Mouse (Mus musculus): ENCODE results near the gene Slc22a21. TPM values are rescaled to one million over a fixed set of nuclear protein-coding genes. Genes with fewer than 3 reads are reported as not detected.

The Slc22a21 gene
- polyA plus RNA-seq, 1 experiment = 68.6 TPM

GRCm38 (mm10) chr11:53900991-53901390 is 79.1 kb downstream of the Slc22a21 start:
- Histone ChIP-seq H3K27me3 (ENCODE audit: control insufficient read depth, insufficient read depth, low read length) (no peaks in the 10 kb centered on the region), H3K36me3 (ENCODE audit: control insufficient read depth, insufficient read depth, low read length) (no peaks in the 10 kb centered on the region), H3K27ac (ENCODE audit: control insufficient read depth, insufficient read depth, low read depth, low read length) (no peak overlapping the region), H3K4me1 (ENCODE audit: control insufficient read depth, insufficient read depth, low read length) (peaks cover 11% of the 10 kb centered on the region), H3K4me3 (ENCODE audit: control insufficient read depth, low read depth, low read length) (no peak overlapping the region)
- no peak for TF ChIP-seq CTCF (IDR thresholded peaks at IDR 0.05; ENCODE audit: control insufficient read depth, insufficient read depth, insufficient replicate concordance, low read depth, low read length)
- no peak for TF ChIP-seq POLR2A (IDR thresholded peaks at IDR 0.05; ENCODE audit: control insufficient read depth, low read depth, low read length)

GRCm38 (mm10) chr11:53899981-53900380 is 80.2 kb downstream of the Slc22a21 start:
- no peak overlapping the region for H3K4me3 ChIP-seq (ENCODE audit: control insufficient read depth, low read depth, low read length)
- H3K36me3 ChIP-seq (ENCODE audit: control insufficient read depth, insufficient read depth, low read length) = no peaks in the 10 kb centered on the region
- TF ChIP-seq CTCF (IDR thresholded peaks at IDR 0.05; ENCODE audit: control insufficient read depth, insufficient read depth, insufficient replicate concordance, low read depth, low read length) = no peak
- TF ChIP-seq POLR2A (IDR thresholded peaks at IDR 0.05; ENCODE audit: control insufficient read depth, low read depth, low read length) = no peak
- no peaks in the 10 kb centered on the region for H3K27me3 ChIP-seq (ENCODE audit: control insufficient read depth, insufficient read depth, low read length)
- H3K27ac ChIP-seq (ENCODE audit: control insufficient read depth, insufficient read depth, low read depth, low read length) = no peak overlapping the region
- H3K4me1 ChIP-seq (ENCODE audit: control insufficient read depth, insufficient read depth, low read length) = peaks cover 11% of the 10 kb centered on the region

Other genes starting within 250 kb of the Slc22a21 start
- 3.4 TPM in 2 replicates for gene Irf1, start 210.3 kb downstream of the Slc22a21 start, polyA plus RNA-seq (2012; rRNA removed)
- not detected in 2 replicates for gene Gm17334, start 207.1 kb downstream of the Slc22a21 start, polyA plus RNA-seq (2012; rRNA removed)
- gene Gm12216, start 121.1 kb downstream of the Slc22a21 start, polyA plus RNA-seq (2012; rRNA removed) = 0.91 and 0.93 TPM in 2 replicates
- 20.7 and 21.7 TPM in 2 replicates for gene Slc22a5, start 88.7 kb downstream of the Slc22a21 start, polyA plus RNA-seq (2012; rRNA removed)
- 0.47 and 0.57 TPM in 2 replicates for gene Slc22a4, start 47.8 kb upstream of the Slc22a21 start, polyA plus RNA-seq (2012; rRNA removed)
- gene Pdlim4, start 88.7 kb upstream of the Slc22a21 start, polyA plus RNA-seq (2012; rRNA removed) = 4.4 and 7.2 TPM in 2 replicates
- gene P4ha2, start 119.8 kb upstream of the Slc22a21 start, polyA plus RNA-seq (2012; rRNA removed) = 6.3 and 7.8 TPM in 2 replicates